Mouse (Mus musculus) ES-E14 (cell line): ENCODE data around the gene Mamdc4. TPM values are rescaled to one million over a fixed set of nuclear protein-coding genes. Genes with fewer than 3 reads are reported as not detected.
A peak's percentile ranks its signal among the peaks of the same experiment; 100 is the strongest.

Source experiments
- DNase-seq: peaks from one replicate; pipeline ENCODE4 v3.0.0-alpha.2; 2013; ENCODE audit warnings: low read depth, low spot score
- H3K27ac ChIP-seq: 2 replicates; pipeline ENCODE4 v1.5.1; 2012; ENCODE audit warnings: low read depth, mild to moderate bottlenecking, low read length, moderate library complexity, mixed read lengths; ENCODE audit not compliant: poor library complexity, insufficient read depth, severe bottlenecking
- H3K36me3 ChIP-seq: 2 replicates; pipeline ENCODE4 v1.6.1; 2012; ENCODE audit warnings: mild to moderate bottlenecking, low read length, moderate library complexity, mixed read lengths; ENCODE audit not compliant: control insufficient read depth, poor library complexity, insufficient read depth, severe bottlenecking
- H3K4me1 ChIP-seq, 2 experiments: fragments of 150-350 bp in 1 of 2; sonication (generic) in 1 of 2; 2 replicates each; pipeline ENCODE4 v1.6.1; 2012; ENCODE audit warnings: low read length in 2 of 2, mild to moderate bottlenecking in 1 of 2, mixed read lengths in 1 of 2; ENCODE audit not compliant: control insufficient read depth in 2 of 2, insufficient read depth in 2 of 2, poor library complexity in 1 of 2
- H3K4me3 ChIP-seq, 2 experiments: fragments of 150-350 bp in 1 of 2; sonication (generic) in 1 of 2; 2 replicates each; pipeline ENCODE4 v1.5.1; 2012; ENCODE audit warnings: low read length in 2 of 2, low read depth in 1 of 2, mild to moderate bottlenecking in 1 of 2, mixed read lengths in 1 of 2; ENCODE audit not compliant: insufficient read depth in 1 of 2, poor library complexity in 1 of 2, severe bottlenecking in 1 of 2
- H3K9ac ChIP-seq: 2 replicates; pipeline ENCODE4 v1.6.1; 2012; ENCODE audit warnings: low read depth, mild to moderate bottlenecking, low read length, mixed read lengths; ENCODE audit not compliant: poor library complexity, insufficient read depth, severe bottlenecking
- H3K9me3 ChIP-seq: fragments of 150-350 bp; sonication (generic); 2 replicates; pipeline ENCODE4 v1.6.1; 2012; ENCODE audit warnings: low read depth, mild to moderate bottlenecking, low read length; ENCODE audit not compliant: control insufficient read depth, insufficient read depth
- CHD2 ChIP-seq: IDR thresholded peaks from 2 replicates; pipeline ENCODE4 v1.6.1; 2014; ENCODE audit warnings: mild to moderate bottlenecking, low read depth, low read length, inconsistent platforms
- HCFC1 ChIP-seq: IDR thresholded peaks from 2 replicates; pipeline ENCODE4 v1.6.1; 2012; ENCODE audit warnings: low read length, inconsistent platforms, borderline replicate concordance; ENCODE audit not compliant: insufficient read depth
- MAFK ChIP-seq: IDR thresholded peaks from 2 replicates; pipeline ENCODE4 v1.6.1; 2014; ENCODE audit warnings: mild to moderate bottlenecking, low read depth, low read length, inconsistent platforms; ENCODE audit not compliant: insufficient read depth
- ZC3H11A ChIP-seq: IDR thresholded peaks from 2 replicates; pipeline ENCODE4 v1.6.1; 2012; ENCODE audit warnings: low read depth, mild to moderate bottlenecking, inconsistent platforms, low read length, borderline replicate concordance
- ZNF384 ChIP-seq: IDR thresholded peaks from 2 replicates; pipeline ENCODE4 v1.6.1; 2012; ENCODE audit warnings: low read depth, low read length, inconsistent platforms
- in situ Hi-C, 2 experiments: fragments of 600-800 bp; cut with MboI; formaldehyde crosslinking; loops; one replicate each; pipeline ENCODE4 v1.15.1; 2025; ENCODE audit warnings: low sequenced_read_pairs in 2 of 2, inconsistent platforms in 1 of 2; ENCODE audit not compliant: unreplicated experiment in 2 of 2
- total RNA-seq: library from RNA; depleted of rRNA; stranded (reverse); fragments of 300-350 nt; gene quantifications from 2 replicates; pipeline ENCODE4 v1.2.3, GENCODE M21; 2012; rRNA removed

Mamdc4 gene
- total RNA-seq, result 4.1 and 9.7 TPM in 2 replicates

DNA sequence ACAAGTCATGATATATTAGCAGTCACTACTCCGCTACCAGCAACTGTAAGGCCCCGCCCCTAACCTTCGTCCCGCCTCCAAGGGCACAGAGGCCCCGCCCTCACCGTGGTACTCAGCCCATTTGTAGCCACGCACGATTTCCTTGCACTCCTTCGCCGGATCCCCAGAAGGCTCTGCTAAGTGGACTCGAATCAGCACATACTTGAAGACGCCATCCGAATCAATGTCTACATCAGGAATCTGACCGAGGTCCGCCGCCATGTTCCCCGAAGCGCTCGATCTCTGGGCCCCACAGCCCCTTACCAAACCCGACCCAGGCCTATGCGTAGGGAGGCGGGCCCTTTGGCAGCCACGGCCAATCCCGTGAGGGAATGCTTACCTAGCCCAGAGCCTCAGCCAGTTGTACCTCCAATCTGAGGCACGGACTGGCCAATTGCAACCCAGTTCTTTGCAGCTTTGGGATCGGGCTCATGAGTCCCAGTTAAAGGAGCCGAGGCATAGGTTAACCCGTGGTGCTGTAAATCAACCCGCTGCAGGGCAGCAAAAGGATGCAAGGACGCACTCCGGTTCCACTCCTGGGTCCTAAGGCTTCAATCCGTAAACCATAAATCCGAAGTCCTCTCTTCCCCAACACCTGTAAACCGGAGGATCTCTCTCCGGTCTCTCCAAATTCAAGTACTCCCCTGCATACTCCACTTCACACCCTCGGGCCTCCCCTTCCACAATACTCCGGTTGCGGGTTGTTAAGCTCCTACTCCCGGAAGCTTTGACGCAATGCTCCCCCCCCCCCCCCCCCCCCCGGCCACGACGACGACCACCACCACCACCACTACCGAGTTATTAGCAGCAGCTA, at the start of gene Mamdc4, which contains the start of gene Phpt1:
TSS of gene Mamdc4 (minus strand) at position 267 of the 853 bp plus-strand sequence.
TSS of gene Phpt1 (minus strand) at position 646 of the 853 bp plus-strand sequence.
- peaks cover 0 to 29% of the 10 kb centered on the region in 2 experiments; a peak in 2 of 4 replicates for H3K4me1 ChIP-seq
- TF ChIP-seq ZNF384 (no peak), CHD2 (peak; percentile 89), HCFC1 (no peak)
- no peaks in the 10 kb centered on the region for H3K9me3 ChIP-seq
- H3K4me3 ChIP-seq, result peak within 1 kb of the TSS; percentile 81 to 94
- peak; percentile 94 for DNase-seq
- H3K27ac ChIP-seq, result peak within 1 kb of the TSS; percentile 58; the same call in 1 of the 2 replicates
- in situ Hi-C loops, result no loop called here
- H3K36me3 ChIP-seq, result peaks cover 5% of the 10 kb centered on the region; the same call in 1 of the 2 replicates
- H3K9ac ChIP-seq, result peak within 1 kb of the TSS; percentile 86

DNA sequence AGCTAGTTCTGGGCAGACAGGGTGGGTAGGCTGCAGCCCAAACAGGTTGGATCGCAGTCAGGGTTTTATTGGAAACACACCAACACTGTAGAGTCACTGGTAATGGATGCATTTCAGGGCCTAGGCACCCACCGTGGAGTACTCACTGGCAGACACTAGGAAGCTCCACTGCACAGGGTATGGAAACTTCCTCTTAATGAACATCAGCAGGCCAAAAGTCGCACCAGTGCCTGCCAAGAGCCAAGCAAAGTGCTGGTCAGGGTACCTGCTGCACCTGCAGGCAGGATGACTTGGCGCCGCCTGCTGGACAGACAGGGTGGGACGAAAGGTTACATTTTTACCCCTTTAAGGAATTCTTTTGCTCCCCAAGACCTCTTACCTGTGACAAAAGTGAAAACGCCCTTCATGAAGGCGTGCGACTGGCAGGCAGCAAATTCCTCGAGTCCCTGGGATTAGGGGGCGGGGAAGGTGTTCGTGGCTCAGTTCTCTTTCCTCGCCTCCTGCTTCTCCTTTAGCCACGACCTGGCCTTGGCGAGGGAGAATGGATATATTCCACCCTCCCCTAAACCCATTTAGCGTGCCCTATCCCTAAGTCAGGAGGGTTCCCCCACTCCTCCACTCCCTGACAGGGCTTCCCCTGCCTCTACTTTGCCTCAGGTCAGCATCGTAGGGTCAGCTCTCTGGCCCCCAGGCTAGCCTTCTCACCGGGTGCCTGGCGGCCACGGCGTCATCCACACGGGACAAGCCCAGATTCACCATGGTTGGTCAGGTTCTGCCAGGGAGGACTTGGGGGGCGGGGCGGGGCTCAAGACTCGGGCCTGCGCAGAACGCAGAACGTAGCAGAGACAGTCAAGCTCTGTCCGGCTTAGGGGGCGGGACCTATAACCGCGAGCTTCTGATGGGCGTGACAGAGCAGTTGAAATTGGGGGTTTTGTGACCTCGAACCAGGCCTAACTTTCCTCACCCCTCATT, 46.9 kb upstream of the Mamdc4 start, which contains the start of gene Tmem141:
TSS of gene Tmem141 (minus strand) at position 777 of the 972 bp plus-strand sequence.
- TF ChIP-seq ZNF384 (no peak), CHD2 (no peak), MAFK (no peak), HCFC1 (peak; percentile 15; the same call in 1 of the 2 replicates)
- peak within 1 kb of the TSS; percentile 69 to 80 for H3K4me3 ChIP-seq
- in situ Hi-C loops, result no loop called here
- H3K9ac ChIP-seq, result peak within 1 kb of the TSS; percentile 78
- H3K27ac ChIP-seq, result no peak within 1 kb of the TSS
- no peaks in the 10 kb centered on the region; the same call in 1 of the 2 replicates for H3K36me3 ChIP-seq
- no peaks in the 10 kb centered on the region; a peak in 1 of 4 replicates for H3K4me1 ChIP-seq
- DNase-seq, result peak; percentile 77
- H3K9me3 ChIP-seq, result no peaks in the 10 kb centered on the region

DNA sequence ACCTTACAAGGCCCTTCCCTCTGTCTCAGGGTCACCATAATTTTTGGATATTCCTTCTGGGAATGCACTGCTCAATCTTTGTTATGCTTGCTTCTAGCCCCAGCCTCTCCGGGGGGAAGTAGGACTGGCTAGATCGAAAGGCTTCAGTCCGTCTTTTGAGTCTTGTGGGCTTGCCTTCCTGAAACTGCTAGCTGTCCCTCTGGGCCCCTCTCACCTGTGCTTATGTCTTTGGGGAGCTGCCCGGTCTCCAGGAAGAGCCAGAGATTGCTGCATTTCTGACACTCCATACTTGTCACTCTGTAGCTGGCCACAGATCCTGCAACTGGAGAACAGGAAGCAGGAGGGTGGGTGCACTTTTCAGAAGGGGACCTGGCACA, 46.2 kb upstream of the Mamdc4 start:
- H3K27ac ChIP-seq, result no peak overlapping the region
- H3K4me3 ChIP-seq, result no peak overlapping the region
- in situ Hi-C loops, result no loop called here
- H3K4me1 ChIP-seq, result no peaks in the 10 kb centered on the region; a peak in 1 of 4 replicates
- no peaks in the 10 kb centered on the region; the same call in 1 of the 2 replicates for H3K36me3 ChIP-seq
- no peaks in the 10 kb centered on the region for H3K9me3 ChIP-seq
- TF ChIP-seq HCFC1 (no peak), ZC3H11A (no peak), MAFK (no peak), ZNF384 (no peak), CHD2 (no peak)
- H3K9ac ChIP-seq, result no peak overlapping the region
- DNase-seq, result no peak

DNA sequence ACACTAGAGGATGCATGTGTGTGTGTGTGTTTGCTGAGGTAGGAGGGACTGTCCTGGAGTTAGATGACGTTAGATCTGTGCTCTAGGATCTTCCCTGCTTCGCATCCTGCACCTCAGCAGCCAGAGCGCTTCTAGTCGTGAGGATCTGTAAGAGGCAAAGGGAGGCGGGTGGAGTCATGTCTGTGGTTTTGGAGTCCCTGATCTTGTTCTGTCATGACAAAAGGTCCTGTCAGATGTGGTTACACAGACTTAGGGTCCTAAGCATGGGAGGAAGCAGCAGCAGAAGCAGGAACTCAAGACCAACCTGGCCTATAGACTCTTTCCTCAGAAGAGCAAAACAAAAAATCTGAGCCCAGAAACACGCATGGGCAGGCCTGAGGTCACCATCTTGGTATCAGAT, 45.7 kb upstream of the Mamdc4 start:
- H3K36me3 ChIP-seq, result no peaks in the 10 kb centered on the region; the same call in 1 of the 2 replicates
- no peak for DNase-seq
- no peak for TF ChIP-seq MAFK
- no peak for TF ChIP-seq ZC3H11A
- TF ChIP-seq CHD2, result no peak
- no peak for TF ChIP-seq ZNF384
- TF ChIP-seq HCFC1, result no peak
- H3K9ac ChIP-seq, result no peak overlapping the region
- in situ Hi-C loops, result no loop called here
- no peaks in the 10 kb centered on the region for H3K9me3 ChIP-seq
- no peak overlapping the region for H3K4me3 ChIP-seq
- no peak overlapping the region for H3K27ac ChIP-seq
- H3K4me1 ChIP-seq, result no peaks in the 10 kb centered on the region; a peak in 1 of 4 replicates
